Mouse (Mus musculus) fibroblast of lung, adult 2 months (primary cell): ENCODE measurements at regions not wholly inside any gene's neighbourhood (a gene's known extent, or its start where the extent isn't known, plus 50 kb on each side); places are given as distances from the start of the nearest gene placed in this dataset.

Experiments used
- DNase-seq: peaks from one replicate; pipeline ENCODE4 v3.0.0-alpha.2; 2011; ENCODE audit warnings: low read depth

GRCm38 (mm10) chr15:25305801-25306200 is 107.8 kb downstream of the Basp1 start:
- no peak for DNase-seq

DNA sequence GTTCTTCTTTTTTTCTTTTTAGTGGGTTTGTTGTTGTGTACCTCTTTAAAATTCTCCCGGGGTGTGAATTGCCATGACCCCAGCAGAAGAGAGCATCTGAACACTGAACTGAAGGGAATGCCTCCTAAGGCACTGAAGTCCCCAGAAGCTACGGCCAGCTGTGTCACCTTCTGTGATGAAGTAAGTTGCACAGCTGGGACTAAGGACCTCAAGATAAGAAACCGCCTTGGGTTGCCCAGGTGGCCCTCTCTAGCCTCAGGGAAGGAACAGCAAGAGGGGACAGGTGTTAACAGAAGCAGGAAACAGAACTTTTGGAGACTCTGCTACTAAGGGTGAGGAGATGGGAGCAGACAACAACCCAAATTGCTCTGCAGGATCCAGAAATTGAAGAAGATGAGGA is 110.2 kb downstream of the Basp1 start:
- no peak for DNase-seq

GRCm38 (mm10) chr15:25302671-25303294 is 110.8 kb downstream of the Basp1 start:
- peak; percentile 54 for DNase-seq

GRCm38 (mm10) chr15:25301810-25302209 is 111.8 kb downstream of the Basp1 start:
- peak; percentile 69 for DNase-seq

DNA sequence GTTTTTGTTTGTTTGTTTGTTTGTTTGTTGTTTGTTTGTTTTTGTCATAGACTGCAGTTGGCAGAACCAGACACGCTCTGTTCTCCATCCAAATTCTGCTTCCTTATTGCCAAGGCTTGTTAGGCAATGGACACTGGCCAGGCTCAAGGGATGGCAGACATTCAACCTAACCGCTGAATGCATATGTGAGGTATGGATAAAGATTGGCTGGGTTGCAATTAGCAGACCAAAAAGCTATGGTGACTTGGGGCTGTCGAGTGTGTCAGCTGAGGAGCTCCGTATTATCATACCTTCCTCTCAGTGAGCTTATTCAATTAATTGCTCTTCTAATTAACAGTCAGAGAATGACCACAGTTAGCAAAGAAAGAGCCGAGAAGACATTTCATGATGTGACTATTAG is 116.3 kb downstream of the Basp1 start:
- no peak for DNase-seq

DNA sequence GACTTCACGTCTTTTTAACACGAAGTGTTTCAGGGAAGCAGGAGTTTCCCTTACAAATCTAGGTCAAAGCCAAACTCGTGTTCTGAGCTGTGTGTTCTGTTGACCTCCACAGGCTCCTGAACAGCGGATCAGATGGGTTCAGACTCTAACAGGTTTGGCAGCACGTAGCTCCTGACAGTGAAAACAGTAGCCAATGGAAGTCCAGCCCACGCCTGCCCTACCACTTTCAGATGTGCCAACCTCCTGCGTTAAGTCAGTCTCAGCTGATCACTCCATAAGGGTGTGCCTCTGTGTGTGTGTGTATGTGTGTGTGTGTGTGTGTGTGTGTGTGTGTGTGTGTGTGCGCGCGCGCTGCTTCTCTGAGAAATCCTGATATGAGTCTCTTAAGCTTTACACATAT is 116.8 kb downstream of the Basp1 start:
- DNase-seq, result no peak

DNA sequence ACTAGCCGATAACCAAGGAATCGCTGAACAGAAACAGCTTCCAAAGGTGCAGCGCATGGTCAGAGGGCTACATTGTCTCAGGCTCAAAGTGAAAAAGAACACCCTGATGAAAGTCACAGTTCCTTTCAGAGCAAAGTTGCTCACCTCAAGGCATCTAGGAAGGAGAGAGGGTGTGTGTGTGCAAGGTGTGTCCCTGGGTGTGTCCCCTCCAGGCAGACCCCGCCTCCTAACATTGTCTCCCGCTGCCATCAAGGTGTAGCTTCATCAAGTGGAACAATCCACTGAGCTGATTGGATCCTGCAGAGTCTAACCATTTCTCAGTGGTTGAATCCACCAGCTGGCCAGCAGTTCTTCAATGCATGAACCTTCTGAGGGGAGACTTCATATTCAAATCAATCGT is 117.8 kb downstream of the Basp1 start:
- DNase-seq, result no peak

DNA sequence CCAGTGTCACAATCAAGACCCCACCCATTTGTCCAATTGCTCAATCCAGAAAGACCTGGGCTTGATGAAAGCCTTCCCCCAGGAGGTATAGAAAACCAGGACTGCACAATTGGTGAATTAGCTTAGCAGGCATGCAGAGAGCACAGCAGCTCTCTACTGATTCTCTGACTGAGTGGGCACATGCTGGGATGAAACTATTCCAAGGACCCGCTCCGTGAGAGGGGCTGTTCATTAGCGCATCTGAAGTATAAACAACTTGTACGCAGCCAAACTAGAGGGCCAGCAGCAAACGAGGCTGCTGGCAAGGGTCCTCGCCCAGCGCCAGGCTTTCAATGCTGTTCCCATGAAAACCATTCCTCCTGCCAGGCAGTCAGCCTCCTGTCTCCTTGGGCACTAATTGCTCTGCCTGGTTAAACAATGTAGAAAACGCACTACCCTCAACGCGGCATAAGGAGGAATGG is 122.3 kb downstream of the Basp1 start:
- no peak for DNase-seq

DNA sequence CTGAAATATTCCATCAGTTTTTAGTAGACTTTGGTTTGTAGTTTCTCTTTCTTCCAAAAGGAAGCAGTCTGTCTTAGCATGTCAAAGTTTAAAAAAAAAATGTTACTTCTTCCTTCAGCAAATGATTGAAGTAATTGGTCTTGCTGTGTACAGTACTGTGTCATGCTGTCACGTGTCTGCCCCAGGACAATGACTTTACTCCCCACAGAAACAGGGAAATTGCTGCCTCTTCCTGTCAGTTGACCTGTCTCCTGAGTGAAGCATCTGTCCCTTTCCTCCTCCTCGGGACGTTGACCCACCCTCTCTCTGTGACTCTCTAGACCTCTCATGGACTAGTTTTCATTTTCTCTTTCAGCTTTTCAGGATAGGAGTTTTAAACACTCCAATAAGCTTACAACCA is 125.7 kb downstream of the Basp1 start:
- DNase-seq, result no peak

- DNase-seq, result no peak
These were observed 129.0 kb downstream of the Basp1 start for GRCm38 (mm10) chr15:25284354-25285199.

- no peak for DNase-seq
These were observed 129.9 kb downstream of the Basp1 start for GRCm38 (mm10) chr15:25283713-25284112.

- no peak for DNase-seq
These were observed 131.2 kb downstream of the Basp1 start for GRCm38 (mm10) chr15:25282346-25282745.

DNA sequence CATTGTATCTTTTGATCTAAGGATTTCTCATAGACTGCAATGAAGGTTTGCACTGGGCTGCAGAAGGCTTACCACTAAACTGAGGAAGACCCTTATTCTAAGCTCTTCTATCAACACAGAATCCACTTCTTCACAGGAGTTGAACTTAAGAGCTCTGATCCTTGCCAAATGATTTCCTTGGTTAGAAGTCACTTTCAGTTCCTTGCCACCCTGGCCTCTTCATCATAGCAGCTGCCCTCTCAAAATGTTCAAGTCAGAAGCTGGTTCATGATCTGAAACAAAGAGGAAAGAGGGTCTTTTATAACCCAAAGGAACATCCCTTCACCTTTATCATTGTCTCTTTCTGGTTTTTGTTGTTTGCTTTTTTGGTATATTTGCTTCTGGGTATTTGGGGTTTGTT is 131.6 kb downstream of the Basp1 start:
- DNase-seq, result no peak

GRCm38 (mm10) chr15:25278317-25279156 is 135.0 kb downstream of the Basp1 start:
- DNase-seq, result no peak

DNA sequence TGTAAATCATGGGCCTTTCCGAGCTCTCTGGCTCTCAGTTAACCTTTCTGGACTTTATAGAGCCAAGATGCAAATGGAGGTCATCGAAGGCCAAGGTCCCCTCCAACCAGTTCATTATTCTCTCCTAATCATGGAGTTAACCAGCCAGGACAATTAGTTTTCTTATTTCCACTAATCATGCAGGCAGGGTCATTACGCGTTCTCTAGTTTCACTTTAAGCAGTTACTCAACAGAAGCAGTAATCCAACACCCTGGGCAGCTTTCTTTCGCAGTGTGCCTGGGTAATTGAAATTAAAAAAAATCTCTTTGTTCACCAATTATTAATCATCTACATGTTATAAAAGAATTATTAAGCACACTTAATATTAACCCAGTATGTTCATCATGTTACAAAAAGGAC is 137.3 kb downstream of the Basp1 start:
- DNase-seq, result no peak

DNA sequence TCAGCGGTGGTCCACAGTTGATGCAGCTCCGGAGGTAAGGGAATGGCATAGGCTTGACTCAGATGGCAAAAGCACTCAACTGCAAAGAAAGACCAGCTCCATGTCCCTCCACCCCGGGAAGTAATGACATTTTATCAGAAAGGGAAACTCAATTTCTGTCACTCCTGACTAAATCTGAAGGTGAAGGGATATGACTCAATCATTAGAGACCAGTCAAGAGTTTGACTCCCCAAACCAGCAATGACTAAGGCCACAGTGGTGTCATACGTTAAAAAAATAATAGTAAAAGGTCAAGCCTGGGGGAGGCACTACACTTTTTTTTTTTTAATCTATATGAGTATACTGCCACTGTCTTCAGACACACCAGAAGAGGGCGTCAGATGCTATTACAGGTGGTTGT is 141.7 kb downstream of the Basp1 start:
- no peak for DNase-seq

DNA sequence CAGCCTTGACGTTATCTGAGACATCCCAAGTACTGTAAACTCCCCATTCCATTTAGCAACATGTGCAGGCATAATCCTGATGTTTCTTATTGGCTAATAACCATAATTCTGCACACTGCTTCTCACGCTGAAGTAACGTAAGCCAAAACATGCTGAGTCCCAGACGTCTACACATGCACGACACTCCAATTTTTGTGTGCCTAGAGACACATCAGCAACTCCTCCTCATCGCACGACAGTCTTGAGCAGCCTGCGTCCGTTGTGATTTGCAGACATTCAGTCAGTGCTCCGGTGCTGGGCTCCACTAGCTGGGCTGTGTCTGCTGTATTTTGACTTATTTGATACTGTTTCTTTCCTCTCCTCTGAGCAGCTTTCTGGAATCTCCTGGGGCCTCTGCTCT is 143.2 kb downstream of the Basp1 start:
- no peak for DNase-seq

- no peak for DNase-seq
These were observed 144.1 kb downstream of the Basp1 start for GRCm38 (mm10) chr15:25269345-25269996.

- no peak for DNase-seq
These were observed 145.1 kb downstream of the Basp1 start for GRCm38 (mm10) chr15:25268436-25268835.

DNA sequence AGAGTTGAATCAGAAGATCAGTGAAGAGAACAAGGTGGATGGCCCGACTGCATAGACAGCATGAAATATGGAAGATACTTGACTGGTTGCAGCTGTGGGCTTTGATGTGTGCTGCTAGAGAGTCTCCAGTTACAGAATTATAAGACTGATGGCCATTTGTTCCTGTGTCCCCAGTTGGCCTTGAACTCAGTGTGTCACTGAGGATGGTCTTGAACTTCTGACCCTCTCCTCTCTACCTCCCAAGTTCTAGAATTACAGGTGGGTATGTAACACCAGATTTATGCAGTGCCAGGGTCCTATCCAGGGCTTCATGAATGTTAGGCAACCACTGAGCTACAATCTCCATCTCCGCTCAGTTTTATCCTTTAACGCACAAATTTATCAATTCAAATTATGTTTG is 146.1 kb downstream of the Basp1 start:
- no peak for DNase-seq

DNA sequence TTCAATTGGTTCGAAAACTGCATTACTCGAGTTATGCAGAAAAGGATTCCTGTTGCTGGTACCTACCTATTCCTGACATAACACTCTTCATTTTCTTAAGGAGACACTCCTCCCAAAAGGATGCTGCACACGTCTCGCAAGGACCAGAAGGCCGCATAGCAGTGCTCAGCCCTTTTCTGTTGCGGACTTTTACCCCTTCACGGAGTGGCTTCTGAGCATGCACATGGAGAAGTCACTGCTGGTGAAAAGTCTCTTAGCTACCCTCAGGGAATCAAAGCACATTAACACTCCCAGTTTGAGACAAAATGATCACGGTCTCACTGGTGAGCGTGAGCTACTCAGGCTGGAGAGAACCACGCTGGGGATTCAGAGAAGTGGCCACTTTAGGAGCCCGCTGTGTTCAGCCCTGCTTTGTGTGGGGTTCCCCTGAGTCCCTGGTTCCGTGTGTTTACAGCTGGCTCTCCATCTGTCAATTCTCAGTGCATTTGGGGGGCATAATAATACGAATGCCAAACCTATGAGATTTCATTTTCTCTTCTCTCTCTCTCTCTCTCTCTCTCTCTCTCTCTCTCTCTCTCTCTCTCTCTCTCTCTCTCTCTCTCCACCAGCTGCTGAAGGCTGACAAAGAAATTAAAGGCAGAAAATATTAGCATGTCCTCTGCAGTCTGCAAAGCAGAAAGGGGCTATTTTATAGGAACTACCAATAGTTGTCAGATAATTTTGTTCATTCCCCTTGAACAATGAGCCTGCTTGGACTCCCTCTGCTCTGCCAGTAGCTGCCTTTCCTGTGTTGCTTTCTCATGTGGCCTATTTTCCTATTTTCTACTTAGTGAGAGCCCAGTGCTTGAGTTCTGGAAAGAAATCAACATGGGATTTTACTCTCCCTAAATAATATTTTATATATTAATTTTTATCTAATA is 160.7 kb downstream of the Basp1 start:
- no peak for DNase-seq
